Mouse (Mus musculus): ENCODE measurements around the gene Cd3g.

Cd3g gene

DNA sequence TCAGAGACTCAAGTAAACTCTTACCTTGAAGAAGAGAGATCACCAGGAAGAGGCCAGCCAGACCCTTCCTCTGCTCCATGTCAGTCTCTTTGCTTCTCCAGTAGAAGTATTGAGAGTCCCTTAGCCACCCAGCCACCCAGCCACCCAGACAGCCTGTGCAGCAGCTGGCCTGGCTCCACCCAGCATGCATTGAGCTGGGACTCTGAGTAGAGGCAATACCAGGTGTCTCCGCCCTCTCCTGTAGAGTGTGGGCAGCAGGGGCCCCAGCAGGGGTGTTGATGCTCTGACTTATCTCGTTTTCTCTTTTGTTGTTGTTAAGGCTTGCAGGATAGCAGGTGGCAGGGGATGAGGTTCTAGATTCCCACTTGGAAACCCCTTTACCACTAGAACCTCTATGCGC is at the start of gene Cd3g:
Gene Cd3g (minus strand): TSS at position 190 of the 400 bp plus-strand sequence.
- Histone ChIP-seq H3K9me3 (ENCODE audit: low read length) (no peaks in the 10 kb centered on the region), H3K4me1 (replicated peaks; ENCODE audit: low read depth, low read length) (no peaks in the 10 kb centered on the region), H3K4me3 (replicated peaks; ENCODE audit: low read length) (no peak within 1 kb of the TSS), H3K36me3 (ENCODE audit: insufficient read depth, low read length) (no peaks in the 10 kb centered on the region), H3K27me3 (ENCODE audit: insufficient read depth, low read length) (peaks cover 3% of the 10 kb centered on the region; the same call in 1 of the 2 replicates)
- TF ChIP-seq CTCF (conservative IDR thresholded peaks at IDR 0.05; ENCODE audit: low read length) (no peak), POU5F1 (IDR thresholded peaks at IDR 0.05; ENCODE audit: borderline replicate concordance, low read length) (no peak), NANOG (IDR thresholded peaks at IDR 0.05; ENCODE audit: borderline replicate concordance, low read length) (no peak)

DNA sequence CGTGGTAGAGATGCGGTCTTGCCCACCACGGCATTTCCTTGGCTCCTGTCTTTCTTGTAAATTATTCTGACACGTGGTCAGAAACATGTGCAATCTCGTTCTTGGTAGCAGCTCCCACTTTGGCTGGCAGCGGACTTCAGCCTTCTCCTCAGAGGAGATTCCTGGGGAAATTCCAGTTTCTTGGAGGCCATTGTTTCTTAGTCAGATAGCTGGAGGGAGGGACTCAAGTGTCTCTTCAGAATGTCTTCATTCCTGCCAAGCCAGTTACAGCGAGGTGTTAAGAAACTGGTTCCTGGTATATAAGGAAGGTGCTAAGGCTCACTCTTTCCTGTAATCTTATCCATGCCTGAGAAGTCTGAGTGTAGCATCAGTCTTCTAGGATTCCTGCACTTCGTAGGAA is 47.1 kb upstream of the Cd3g start:
- Histone ChIP-seq H3K36me3 (ENCODE audit: insufficient read depth, low read length) (no peaks in the 10 kb centered on the region), H3K27me3 (ENCODE audit: insufficient read depth, low read length) (peaks cover 22% of the 10 kb centered on the region), H3K4me3 (replicated peaks; ENCODE audit: low read length) (no peak overlapping the region), H3K9me3 (ENCODE audit: low read length) (no peaks in the 10 kb centered on the region), H3K4me1 (replicated peaks; ENCODE audit: low read depth, low read length) (no peaks in the 10 kb centered on the region)
- TF ChIP-seq NANOG (IDR thresholded peaks at IDR 0.05; ENCODE audit: borderline replicate concordance, low read length) (no peak), CTCF (conservative IDR thresholded peaks at IDR 0.05; ENCODE audit: low read length) (no peak), POU5F1 (IDR thresholded peaks at IDR 0.05; ENCODE audit: borderline replicate concordance, low read length) (no peak)

GRCm38 (mm10) chr9:45024187-45024586 is 44.0 kb upstream of the Cd3g start:
- TF ChIP-seq POU5F1 (IDR thresholded peaks at IDR 0.05; ENCODE audit: borderline replicate concordance, low read length) (no peak), CTCF (conservative IDR thresholded peaks at IDR 0.05; ENCODE audit: low read length) (no peak), NANOG (IDR thresholded peaks at IDR 0.05; ENCODE audit: borderline replicate concordance, low read length) (no peak)
- Histone ChIP-seq H3K4me1 (replicated peaks; ENCODE audit: low read depth, low read length) (no peaks in the 10 kb centered on the region), H3K36me3 (ENCODE audit: insufficient read depth, low read length) (no peaks in the 10 kb centered on the region), H3K27me3 (ENCODE audit: insufficient read depth, low read length) (peaks cover 9% of the 10 kb centered on the region; the same call in 1 of the 2 replicates), H3K9me3 (ENCODE audit: low read length) (no peaks in the 10 kb centered on the region), H3K4me3 (replicated peaks; ENCODE audit: low read length) (no peak overlapping the region)

DNA sequence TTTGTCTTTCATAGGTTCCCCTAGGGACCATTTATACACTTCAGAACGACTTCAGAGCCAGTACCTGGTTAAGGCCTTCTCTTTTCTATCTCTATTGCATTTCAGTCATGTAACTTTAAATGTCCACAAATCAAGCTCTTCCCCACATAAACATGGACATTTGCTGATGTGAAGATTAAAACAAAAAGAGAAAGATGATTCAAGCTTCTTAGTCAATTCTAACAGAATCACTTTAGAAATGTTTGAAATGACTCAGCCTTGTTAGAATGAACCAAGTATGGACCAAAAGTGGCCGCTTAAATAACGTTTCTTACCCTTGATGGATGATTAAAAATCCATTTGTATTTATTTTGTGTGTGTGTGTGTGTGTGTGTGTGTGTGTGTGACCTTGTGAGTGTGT is 43.4 kb upstream of the Cd3g start:
- H3K36me3 ChIP-seq (ENCODE audit: insufficient read depth, low read length) = no peaks in the 10 kb centered on the region
- H3K4me1 ChIP-seq (replicated peaks; ENCODE audit: low read depth, low read length) = no peaks in the 10 kb centered on the region
- H3K9me3 ChIP-seq (ENCODE audit: low read length) = no peaks in the 10 kb centered on the region
- H3K27me3 ChIP-seq (ENCODE audit: insufficient read depth, low read length) = peaks cover 9% of the 10 kb centered on the region; the same call in 1 of the 2 replicates
- TF ChIP-seq POU5F1 (IDR thresholded peaks at IDR 0.05; ENCODE audit: borderline replicate concordance, low read length) (no peak), NANOG (IDR thresholded peaks at IDR 0.05; ENCODE audit: borderline replicate concordance, low read length) (no peak), CTCF (conservative IDR thresholded peaks at IDR 0.05; ENCODE audit: low read length) (no peak)
- no peak overlapping the region for H3K4me3 ChIP-seq (replicated peaks; ENCODE audit: low read length)

DNA sequence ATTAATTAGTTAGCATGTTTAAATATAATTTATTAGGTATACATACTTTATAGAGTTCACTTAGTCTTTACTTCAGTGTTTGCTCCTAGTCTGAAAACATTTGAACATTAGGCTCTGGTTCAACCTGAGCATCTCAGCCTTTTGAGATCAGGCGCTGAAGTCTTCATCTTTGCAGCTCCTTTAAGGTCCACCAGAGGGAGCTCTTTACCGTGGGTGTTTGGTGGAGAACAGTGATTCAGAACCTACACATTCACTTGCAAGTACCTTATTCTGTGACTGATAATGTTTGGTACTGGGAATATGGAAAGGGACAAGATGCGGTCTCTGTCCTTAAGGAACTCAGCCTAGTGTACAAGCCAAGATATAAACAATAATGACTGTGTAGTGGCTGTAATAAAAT is 42.6 kb upstream of the Cd3g start:
- no peak overlapping the region for H3K4me3 ChIP-seq (replicated peaks; ENCODE audit: low read length)
- H3K4me1 ChIP-seq (replicated peaks; ENCODE audit: low read depth, low read length) = no peaks in the 10 kb centered on the region
- TF ChIP-seq CTCF (conservative IDR thresholded peaks at IDR 0.05; ENCODE audit: low read length) = peak; percentile 48
- TF ChIP-seq POU5F1 (IDR thresholded peaks at IDR 0.05; ENCODE audit: borderline replicate concordance, low read length) = no peak
- H3K9me3 ChIP-seq (ENCODE audit: low read length) = no peaks in the 10 kb centered on the region
- H3K27me3 ChIP-seq (ENCODE audit: insufficient read depth, low read length) = peaks cover 9% of the 10 kb centered on the region; the same call in 1 of the 2 replicates
- no peaks in the 10 kb centered on the region for H3K36me3 ChIP-seq (ENCODE audit: insufficient read depth, low read length)

DNA sequence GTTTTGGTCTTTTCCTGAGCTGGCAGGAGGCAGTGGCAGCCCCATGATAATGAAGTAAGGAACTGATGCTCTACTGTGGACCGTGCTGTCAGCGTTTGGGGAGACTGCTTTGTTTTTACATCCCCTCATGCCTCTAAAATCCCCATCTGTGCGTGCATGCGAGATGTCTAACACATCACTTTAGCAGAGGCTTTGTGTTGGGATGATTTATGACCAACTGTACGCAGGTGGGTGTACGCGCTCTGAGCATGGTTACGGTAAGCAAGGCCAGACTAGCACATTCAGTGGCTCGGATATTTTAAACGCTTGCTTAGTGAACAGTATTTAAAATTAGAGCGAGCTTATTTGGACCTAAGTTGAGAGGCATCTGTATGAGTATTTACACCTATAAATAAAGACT is 37.8 kb upstream of the Cd3g start:
- no peak overlapping the region for H3K4me3 ChIP-seq (replicated peaks; ENCODE audit: low read length)
- H3K36me3 ChIP-seq (ENCODE audit: insufficient read depth, low read length) = no peaks in the 10 kb centered on the region
- H3K4me1 ChIP-seq (replicated peaks; ENCODE audit: low read depth, low read length) = no peaks in the 10 kb centered on the region
- H3K9me3 ChIP-seq (ENCODE audit: low read length) = no peaks in the 10 kb centered on the region
- TF ChIP-seq POU5F1 (IDR thresholded peaks at IDR 0.05; ENCODE audit: borderline replicate concordance, low read length) (no peak), CTCF (conservative IDR thresholded peaks at IDR 0.05; ENCODE audit: low read length) (no peak), NANOG (IDR thresholded peaks at IDR 0.05; ENCODE audit: borderline replicate concordance, low read length) (no peak)
- H3K27me3 ChIP-seq (ENCODE audit: insufficient read depth, low read length) = no peaks in the 10 kb centered on the region; the same call in 1 of the 2 replicates

DNA sequence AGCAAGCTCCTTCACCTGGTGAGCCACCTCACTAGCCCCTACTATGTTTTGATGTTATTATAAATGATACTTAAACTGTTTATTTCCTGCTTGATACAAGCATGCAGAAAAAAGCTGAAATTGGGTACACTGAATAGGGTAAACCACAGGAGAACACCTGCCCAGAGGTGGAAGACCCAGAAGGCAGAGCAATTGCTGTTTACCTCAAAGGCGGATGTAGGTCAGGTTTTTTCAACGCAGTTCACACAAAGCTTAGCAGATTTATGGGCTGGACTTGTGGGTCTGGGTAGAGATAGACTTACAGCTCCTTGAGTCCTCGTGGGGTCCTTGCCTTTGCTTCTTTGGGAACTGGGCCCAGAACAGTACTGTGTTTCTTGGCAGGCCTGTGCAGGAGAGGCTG is 35.6 kb upstream of the Cd3g start:
- H3K4me3 ChIP-seq (replicated peaks; ENCODE audit: low read length) = no peak overlapping the region
- H3K36me3 ChIP-seq (ENCODE audit: insufficient read depth, low read length) = no peaks in the 10 kb centered on the region
- no peaks in the 10 kb centered on the region for H3K9me3 ChIP-seq (ENCODE audit: low read length)
- no peaks in the 10 kb centered on the region; the same call in 1 of the 2 replicates for H3K27me3 ChIP-seq (ENCODE audit: insufficient read depth, low read length)
- TF ChIP-seq POU5F1 (IDR thresholded peaks at IDR 0.05; ENCODE audit: borderline replicate concordance, low read length) = no peak
- TF ChIP-seq NANOG (IDR thresholded peaks at IDR 0.05; ENCODE audit: borderline replicate concordance, low read length) = no peak
- no peak for TF ChIP-seq CTCF (conservative IDR thresholded peaks at IDR 0.05; ENCODE audit: low read length)
- H3K4me1 ChIP-seq (replicated peaks; ENCODE audit: low read depth, low read length) = peaks cover 3% of the 10 kb centered on the region; the same call in 1 of the 2 replicates

DNA sequence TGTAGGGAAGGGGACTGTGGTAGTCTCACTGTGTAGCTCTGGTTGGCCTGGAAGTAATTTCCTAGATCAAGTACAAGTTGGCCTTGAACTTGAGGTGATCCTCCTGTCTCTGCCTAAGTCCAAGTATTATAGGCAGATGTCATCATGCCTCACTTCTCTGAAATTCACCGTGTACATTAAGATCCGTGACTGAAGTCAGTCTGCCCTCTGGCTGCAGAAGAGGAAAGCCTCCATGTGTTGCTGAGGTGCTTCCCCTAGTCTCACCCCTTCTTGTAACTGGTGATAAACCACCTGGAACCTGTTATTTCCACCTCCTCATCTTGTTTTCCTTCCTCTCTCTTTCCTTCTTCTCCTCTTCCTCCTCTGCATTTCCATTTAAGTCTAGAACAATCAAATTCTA is 34.6 kb upstream of the Cd3g start:
- Histone ChIP-seq H3K9me3 (ENCODE audit: low read length) (no peaks in the 10 kb centered on the region), H3K36me3 (ENCODE audit: insufficient read depth, low read length) (no peaks in the 10 kb centered on the region), H3K27me3 (ENCODE audit: insufficient read depth, low read length) (no peaks in the 10 kb centered on the region; the same call in 1 of the 2 replicates), H3K4me1 (replicated peaks; ENCODE audit: low read depth, low read length) (peaks cover 3% of the 10 kb centered on the region; the same call in 1 of the 2 replicates), H3K4me3 (replicated peaks; ENCODE audit: low read length) (no peak overlapping the region)
- TF ChIP-seq CTCF (conservative IDR thresholded peaks at IDR 0.05; ENCODE audit: low read length) = no peak
- no peak for TF ChIP-seq POU5F1 (IDR thresholded peaks at IDR 0.05; ENCODE audit: borderline replicate concordance, low read length)
- no peak for TF ChIP-seq NANOG (IDR thresholded peaks at IDR 0.05; ENCODE audit: borderline replicate concordance, low read length)

GRCm38 (mm10) chr9:45011291-45011690 is 31.1 kb upstream of the Cd3g start:
- TF ChIP-seq POU5F1 (IDR thresholded peaks at IDR 0.05; ENCODE audit: borderline replicate concordance, low read length) (no peak), NANOG (IDR thresholded peaks at IDR 0.05; ENCODE audit: borderline replicate concordance, low read length) (no peak), CTCF (conservative IDR thresholded peaks at IDR 0.05; ENCODE audit: low read length) (no peak)
- peaks cover 3% of the 10 kb centered on the region; the same call in 1 of the 2 replicates for H3K4me1 ChIP-seq (replicated peaks; ENCODE audit: low read depth, low read length)
- no peaks in the 10 kb centered on the region for H3K9me3 ChIP-seq (ENCODE audit: low read length)
- no peaks in the 10 kb centered on the region for H3K36me3 ChIP-seq (ENCODE audit: insufficient read depth, low read length)
- H3K4me3 ChIP-seq (replicated peaks; ENCODE audit: low read length) = no peak overlapping the region
- no peaks in the 10 kb centered on the region; the same call in 1 of the 2 replicates for H3K27me3 ChIP-seq (ENCODE audit: insufficient read depth, low read length)
